41 mouse cellular contexts compared by ENCODE assay signal in the genomic region with DNA sequence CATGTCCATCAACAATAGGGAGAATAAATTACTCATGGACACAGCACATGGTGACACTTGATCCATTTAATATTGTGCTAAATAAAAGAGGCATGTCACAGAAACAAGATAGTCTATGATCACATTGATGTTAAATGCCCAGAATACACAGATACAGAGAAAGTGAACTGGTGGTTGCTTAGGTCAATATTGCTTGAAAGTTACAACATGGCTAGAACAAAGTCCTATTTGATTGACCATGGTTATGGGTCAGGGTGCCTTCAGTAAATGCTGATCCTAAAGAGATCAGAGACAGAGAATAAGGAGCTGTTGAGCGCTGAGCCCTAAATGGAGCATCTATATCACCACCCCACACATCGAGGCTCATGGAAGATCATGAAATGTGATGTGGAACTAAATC. TPM values are rescaled to one million over a fixed set of nuclear protein-coding genes. Genes with fewer than 3 reads are reported as not detected.
"Had no signal": no experiment of that assay in that cellular context is flagged by ENCODE, and none has a peak within 500 bp of the region (broad histone marks: within the 10 kb centered on the region; RNA-seq: fewer than 3 reads in every experiment).

No protein-coding gene starts in this region.

RNA-seq across cellular contexts. Expression of a gene that starts 12.6 kb away (rescaled TPM):
- total RNA-seq: heart, adult 2 months; heart, adult 8-10 months; heart, postnatal 10 days; heart, postnatal 14 days; heart, postnatal 25 days; heart, postnatal 36 days; heart, postnatal 4 days; hematopoietic stem cell, adult 5-6 weeks; hindbrain, postnatal 0 days; layer of hippocampus, adult 18-20 months; layer of hippocampus, adult 2 months; layer of hippocampus, adult 8-10 months; layer of hippocampus, postnatal 10 days; layer of hippocampus, postnatal 14 days; layer of hippocampus, postnatal 25 days; layer of hippocampus, postnatal 36 days had no signal
- polyA plus RNA-seq: heart, adult 2 months; heart, embryonic 11.5 days; heart, embryonic 12.5 days; heart, embryonic 13.5 days; heart, embryonic 14.5 days; heart, embryonic 15.5 days; heart, embryonic 16.5 days; heart, postnatal 0 days; hindbrain, embryonic 10.5 days; hindbrain, embryonic 11.5 days; hindbrain, embryonic 12.5 days; hindbrain, embryonic 13.5 days; hindbrain, embryonic 14.5 days; hindbrain, embryonic 15.5 days; hindbrain, embryonic 16.5 days; hindbrain, postnatal 0 days; inflammation-experienced regulatory T-cells, adult 6 months; intestine, embryonic 14.5 days; intestine, embryonic 15.5 days; intestine, embryonic 16.5 days; intestine, postnatal 0 days; kidney, adult 2 months; kidney, embryonic 14.5 days; kidney, embryonic 15.5 days; kidney, embryonic 16.5 days; kidney, postnatal 0 days; large intestine, adult 2 months had no signal
